Mouse (Mus musculus) forebrain, embryonic 11.5 days (tissue): ENCODE measurements around the gene Rcvrn. TPM values are rescaled to one million over a fixed set of nuclear protein-coding genes. Genes with fewer than 3 reads are reported as not detected.

Source experiments
- ATAC-seq: fragments of 200-750 bp; cut with Nextera tagmentation; replicated peaks from 2 replicates; pipeline ENCODE4 v1.8.0; 2017; ENCODE audit warnings: moderate TSS enrichment; ENCODE audit not compliant: low FRiP score
- DNase-seq: peaks from one replicate; pipeline ENCODE4 v3.0.0-alpha.2; 2017; ENCODE audit warnings: low spot score
- H3K27ac ChIP-seq: fragments of 300-500 bp; sonication (generic); 2 replicates; pipeline ENCODE4 v1.5.1; 2014; ENCODE audit warnings: low read depth, low read length
- H3K27me3 ChIP-seq: fragments of 300-500 bp; sonication (generic); 2 replicates; pipeline ENCODE4 v1.6.1; 2014; ENCODE audit warnings: mild to moderate bottlenecking, low read length, mixed read lengths; ENCODE audit not compliant: control insufficient read depth, insufficient read depth
- H3K36me3 ChIP-seq: fragments of 300-500 bp; sonication (generic); 2 replicates; pipeline ENCODE4 v1.6.1; 2014; ENCODE audit warnings: mild to moderate bottlenecking, low read length, moderate library complexity, mixed read lengths; ENCODE audit not compliant: control insufficient read depth, insufficient read depth
- H3K4me1 ChIP-seq: fragments of 300-500 bp; sonication (generic); replicated peaks from 2 replicates; pipeline ENCODE4 v1.6.1; 2014; ENCODE audit warnings: low read length, mixed read lengths; ENCODE audit not compliant: control insufficient read depth, insufficient read depth
- H3K4me2 ChIP-seq: fragments of 300-500 bp; sonication (generic); 2 replicates; pipeline ENCODE4 v1.6.1; 2014; ENCODE audit warnings: low read depth, mild to moderate bottlenecking, low read length, moderate library complexity, mixed read lengths; ENCODE audit not compliant: severe bottlenecking
- H3K4me3 ChIP-seq: fragments of 300-500 bp; sonication (generic); 2 replicates; pipeline ENCODE4 v1.5.1; 2014; ENCODE audit warnings: low read depth, low read length
- H3K9ac ChIP-seq: fragments of 300-500 bp; sonication (generic); 2 replicates; pipeline ENCODE4 v1.6.1; 2014; ENCODE audit warnings: low read length
- H3K9me3 ChIP-seq: fragments of 300-500 bp; sonication (generic); 2 replicates; pipeline ENCODE4 v1.6.1; 2016; ENCODE audit warnings: low read length, mixed read lengths; ENCODE audit not compliant: control insufficient read depth
- WGBS: fragments of 180-500 bp; shearing (Covaris S2); extraction: QIAGEN DNeasy Blood & Tissue Kit; methylation state at CpG from one replicate; pipeline ENCODE4 v1.1.7; 2014; 5-methylcytosine and 5-hydroxymethylcytosine counted together
- polyA plus RNA-seq: library from polyadenylated mRNA; unstranded; fragments of >200 nt; fragmentation: Nextera tagmentation; extraction: Ambion mirVana; gene quantifications from 2 replicates; pipeline ENCODE4 v1.2.1, GENCODE M21; 2014

Rcvrn gene
- polyA plus RNA-seq, 1 experiment from 2014 or later: not detected

DNA sequence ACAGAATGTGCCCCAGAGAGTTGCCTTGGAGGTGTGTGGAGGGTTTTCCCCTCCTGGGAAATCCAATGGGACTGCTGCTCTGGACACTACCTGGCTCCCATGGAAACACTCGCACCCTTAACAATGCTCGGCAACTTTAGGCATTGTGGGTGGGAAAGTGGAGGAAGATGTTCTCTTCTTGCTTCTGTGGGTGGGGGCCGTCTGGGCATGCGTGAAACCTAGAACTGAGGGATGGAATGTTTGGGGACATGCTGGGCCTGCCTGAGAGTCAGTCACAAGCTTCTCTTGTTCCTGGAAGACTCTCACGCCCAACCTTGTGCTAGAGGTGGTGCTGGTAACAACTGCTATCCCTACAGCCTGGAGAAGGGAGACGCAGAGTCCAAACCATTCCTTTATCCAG, 30.2 kb upstream of the Rcvrn start:
- ATAC-seq: no peak

DNA sequence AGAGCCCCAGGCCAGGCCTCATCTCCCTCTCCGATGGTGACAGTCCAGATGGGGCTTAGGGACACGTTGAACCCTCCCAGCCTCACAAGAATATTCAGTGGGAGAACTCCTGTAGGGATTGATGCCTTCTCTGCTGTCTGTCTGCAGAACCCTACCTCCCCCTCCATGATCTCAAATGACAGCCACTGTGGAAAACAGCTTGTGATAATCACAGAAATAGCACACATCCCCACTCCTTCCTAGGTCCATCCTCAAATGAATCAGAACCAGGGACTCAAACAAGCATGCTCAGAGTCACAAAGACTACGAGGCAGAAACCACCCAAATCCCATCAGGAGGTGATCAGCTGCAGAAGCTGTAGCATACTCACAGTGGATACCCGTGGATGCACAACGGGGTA, 29.0 kb upstream of the Rcvrn start:
- Histone ChIP-seq H3K9me3 (no peaks in the 10 kb centered on the region), H3K4me2 (no peak overlapping the region)
- WGBS: 87% methylated on average over 5 of the region's 5 CpGs

More for the DNA sequence above, 30.2 kb upstream of the Rcvrn start:
- no peak overlapping the region for H3K27ac ChIP-seq
- no peaks in the 10 kb centered on the region for H3K9me3 ChIP-seq
- no peak overlapping the region for H3K4me3 ChIP-seq
- H3K4me1 ChIP-seq: no peaks in the 10 kb centered on the region
- H3K27me3 ChIP-seq: no peaks in the 10 kb centered on the region
- no peaks in the 10 kb centered on the region for H3K36me3 ChIP-seq
- H3K4me2 ChIP-seq: no peak overlapping the region
- DNase-seq: no peak
- no peak overlapping the region for H3K9ac ChIP-seq
- 82% methylated on average over 6 of the region's 6 CpGs for WGBS

DNA sequence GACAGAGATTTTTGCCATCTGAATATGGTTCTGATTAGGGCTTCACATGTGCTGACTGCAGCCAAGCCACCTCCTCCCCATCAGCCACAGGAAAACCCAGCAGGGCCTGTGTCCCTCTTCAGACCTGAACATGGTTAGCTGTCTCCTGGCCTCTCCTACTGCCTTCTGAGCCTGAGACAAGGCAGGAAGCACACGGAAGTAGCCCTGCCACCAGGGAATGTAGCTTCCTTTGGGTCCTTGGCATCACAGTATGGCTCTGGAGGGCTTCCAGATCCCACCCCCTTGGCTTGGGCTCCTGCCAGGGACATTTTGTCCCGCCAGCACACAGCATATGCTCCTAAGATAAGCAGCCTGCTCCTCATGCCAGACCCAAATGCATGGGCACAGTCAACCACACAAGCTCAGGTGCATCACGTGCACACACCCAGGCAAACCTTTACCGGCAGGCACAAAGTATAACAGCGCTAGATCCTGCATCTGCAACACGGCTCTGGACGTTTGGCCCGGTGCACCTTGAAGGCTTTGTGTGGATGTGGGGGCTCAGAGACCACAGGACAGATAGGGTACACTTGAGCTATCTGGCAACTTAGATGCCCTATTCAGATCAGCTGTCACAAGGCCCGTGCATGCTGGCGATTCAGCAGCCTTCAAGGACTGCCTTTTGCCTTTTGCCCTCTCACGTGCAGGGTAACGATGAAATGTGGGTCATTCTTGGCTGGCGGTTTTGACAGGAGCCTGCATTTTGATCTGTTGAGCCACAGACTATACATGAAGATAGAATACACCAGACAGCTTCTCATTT, 27.4 kb upstream of the Rcvrn start:
- H3K9me3 ChIP-seq: no peaks in the 10 kb centered on the region
- DNase-seq (no peak), ATAC-seq (no peak)
- no peak overlapping the region for H3K27ac ChIP-seq
- no peak overlapping the region for H3K9ac ChIP-seq
- no peak overlapping the region for H3K4me3 ChIP-seq
- no peaks in the 10 kb centered on the region for H3K27me3 ChIP-seq
- no peaks in the 10 kb centered on the region for H3K36me3 ChIP-seq
- H3K4me2 ChIP-seq: no peak overlapping the region
- WGBS: 88% methylated on average over 13 of the region's 13 CpGs
- no peaks in the 10 kb centered on the region for H3K4me1 ChIP-seq

More for the DNA sequence above, 29.0 kb upstream of the Rcvrn start:
- Histone ChIP-seq H3K36me3 (no peaks in the 10 kb centered on the region), H3K4me1 (no peaks in the 10 kb centered on the region), H3K27me3 (no peaks in the 10 kb centered on the region), H3K9ac (no peak overlapping the region), H3K27ac (no peak overlapping the region), H3K4me3 (no peak overlapping the region)
- DNase-seq (no peak), ATAC-seq (no peak)

DNA sequence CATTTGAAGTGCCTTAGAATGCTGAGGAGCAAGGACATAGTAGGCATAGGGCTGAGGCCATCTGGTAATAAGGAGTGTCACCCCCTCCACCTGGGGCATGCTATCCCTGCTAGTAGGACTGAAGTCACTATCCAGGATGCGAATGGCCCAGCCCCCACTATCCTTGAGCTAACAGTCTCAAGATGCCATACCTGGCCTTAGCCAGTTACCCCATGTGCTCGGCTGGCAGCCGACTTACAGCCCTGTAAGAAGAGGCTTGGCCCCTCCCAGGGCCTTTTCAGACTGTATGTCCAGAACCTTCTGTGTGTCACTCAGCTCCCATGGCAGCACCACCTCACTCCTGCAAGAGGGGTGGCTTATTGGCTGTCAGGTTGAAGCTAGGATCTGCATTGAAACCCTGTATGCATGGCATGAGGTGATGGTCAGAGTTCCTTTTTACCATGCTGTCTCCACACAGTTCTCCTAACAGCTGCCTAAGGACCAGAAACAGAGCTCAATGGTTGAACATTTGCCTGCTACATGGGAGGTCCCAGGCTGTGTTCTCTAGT, 26.6 kb upstream of the Rcvrn start:
- Histone ChIP-seq H3K36me3 (no peaks in the 10 kb centered on the region), H3K9me3 (no peaks in the 10 kb centered on the region), H3K9ac (no peak overlapping the region), H3K27ac (no peak overlapping the region), H3K4me2 (no peak overlapping the region), H3K4me3 (no peak overlapping the region), H3K27me3 (no peaks in the 10 kb centered on the region), H3K4me1 (no peaks in the 10 kb centered on the region)
- ATAC-seq (no peak), DNase-seq (no peak)
- 94% methylated on average over 3 of the region's 3 CpGs for WGBS

DNA sequence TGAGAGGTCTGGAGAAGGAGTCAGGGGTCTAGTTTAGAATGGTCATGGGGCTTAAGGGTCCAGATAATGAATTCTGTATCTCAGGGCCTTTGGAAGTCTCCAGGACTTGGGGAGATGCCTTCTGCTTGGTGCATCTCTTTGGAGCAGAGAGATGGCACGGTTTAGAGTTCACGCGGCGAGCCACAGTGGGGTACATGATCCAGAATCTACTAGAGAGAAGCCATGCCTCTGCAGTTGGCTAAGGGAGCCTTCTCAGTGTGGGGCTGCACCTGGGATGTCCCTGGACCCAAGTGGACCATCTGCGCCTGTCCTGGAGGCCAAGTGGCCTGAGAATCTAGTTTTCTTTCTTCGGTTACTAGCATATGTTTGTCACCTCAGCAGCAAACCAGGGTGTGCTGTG, 25.1 kb upstream of the Rcvrn start:
- Histone ChIP-seq H3K27ac (no peak overlapping the region), H3K27me3 (no peaks in the 10 kb centered on the region), H3K4me1 (no peaks in the 10 kb centered on the region), H3K36me3 (no peaks in the 10 kb centered on the region), H3K4me2 (no peak overlapping the region), H3K9ac (no peak overlapping the region), H3K9me3 (no peaks in the 10 kb centered on the region), H3K4me3 (no peak overlapping the region)
- 93% methylated on average over 6 of the region's 6 CpGs for WGBS
- ATAC-seq: no peak
- DNase-seq: no peak

DNA sequence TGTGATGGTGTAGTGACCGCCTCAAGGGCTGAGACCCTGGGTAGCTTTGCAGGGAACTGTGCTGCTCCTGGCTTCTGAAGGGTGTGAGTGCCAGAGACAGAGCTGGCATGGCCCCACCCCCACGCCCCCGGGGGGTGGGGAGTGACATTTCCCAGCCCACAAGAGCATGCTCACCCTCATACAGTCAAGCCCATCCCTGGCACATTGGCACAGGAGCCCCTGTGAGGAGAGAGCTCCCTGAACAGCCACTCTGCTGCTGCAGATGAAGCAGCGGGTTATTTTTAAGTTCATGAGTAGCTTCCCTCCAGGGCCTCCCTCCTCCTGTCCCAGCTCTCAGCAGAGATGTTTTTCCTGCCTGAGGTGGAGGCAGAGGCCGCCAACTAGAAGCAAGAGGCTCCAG, 23.0 kb upstream of the Rcvrn start:
- Histone ChIP-seq H3K9me3 (no peaks in the 10 kb centered on the region), H3K4me2 (no peak overlapping the region), H3K9ac (no peak overlapping the region), H3K4me1 (no peaks in the 10 kb centered on the region), H3K27me3 (no peaks in the 10 kb centered on the region), H3K27ac (no peak overlapping the region), H3K4me3 (no peak overlapping the region), H3K36me3 (no peaks in the 10 kb centered on the region)
- ATAC-seq (no peak), DNase-seq (no peak)
- 70% methylated on average over 5 of the region's 5 CpGs for WGBS

DNA sequence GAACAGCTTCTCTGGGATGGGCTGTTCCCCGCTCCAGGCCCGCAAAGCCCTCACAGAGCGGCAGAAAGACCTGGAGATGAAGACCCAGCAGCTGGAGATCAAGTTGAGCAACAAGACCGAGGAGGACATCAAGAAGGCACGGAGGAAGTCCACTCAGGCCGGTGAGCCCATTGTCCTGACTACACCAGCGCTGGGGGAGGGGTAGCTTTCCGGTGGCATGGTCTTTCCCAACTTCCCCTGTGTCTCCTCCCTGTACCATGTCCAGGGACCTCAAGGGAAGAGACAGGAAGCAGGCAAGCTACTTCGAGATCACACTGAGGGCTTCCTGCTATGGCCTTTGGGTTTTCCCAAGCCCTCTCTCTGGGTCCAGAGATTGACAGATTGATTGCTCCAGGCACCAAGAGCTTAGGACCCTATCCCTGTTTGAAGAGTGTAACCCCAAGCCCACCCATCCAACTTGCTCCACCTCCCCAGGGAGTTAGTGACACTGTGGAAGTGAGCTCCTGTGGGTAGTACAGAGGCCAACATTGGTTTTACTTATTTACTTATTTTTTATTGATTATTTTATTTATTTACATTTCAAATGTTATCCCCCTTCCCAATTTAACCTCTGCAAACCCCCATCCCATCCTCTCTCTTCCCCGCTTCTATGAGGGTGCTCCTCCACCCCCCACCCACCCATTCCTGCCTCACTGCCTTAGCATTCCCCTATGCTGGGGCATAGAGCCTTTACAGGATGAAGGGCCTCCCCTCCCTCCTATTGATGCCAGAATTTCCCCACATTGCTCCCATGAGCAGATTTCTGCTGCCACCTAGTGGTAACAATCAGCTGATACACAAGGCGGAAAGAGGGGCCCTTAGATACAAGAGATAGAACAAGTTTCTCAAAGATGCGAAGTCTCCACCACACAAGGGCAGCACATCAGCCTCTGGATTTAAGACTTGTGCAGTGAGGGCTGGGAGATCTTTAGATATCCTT, 19.3 kb upstream of the Rcvrn start:
- no peaks in the 10 kb centered on the region for H3K36me3 ChIP-seq
- H3K4me2 ChIP-seq: no peak overlapping the region
- no peaks in the 10 kb centered on the region for H3K9me3 ChIP-seq
- no peaks in the 10 kb centered on the region for H3K4me1 ChIP-seq
- no peak overlapping the region for H3K9ac ChIP-seq
- H3K27me3 ChIP-seq: no peaks in the 10 kb centered on the region
- no peak overlapping the region for H3K4me3 ChIP-seq
- H3K27ac ChIP-seq: no peak overlapping the region
- DNase-seq (peak; percentile 77), ATAC-seq (peak; percentile 70)
- 65% methylated on average over 12 of the region's 12 CpGs for WGBS

DNA sequence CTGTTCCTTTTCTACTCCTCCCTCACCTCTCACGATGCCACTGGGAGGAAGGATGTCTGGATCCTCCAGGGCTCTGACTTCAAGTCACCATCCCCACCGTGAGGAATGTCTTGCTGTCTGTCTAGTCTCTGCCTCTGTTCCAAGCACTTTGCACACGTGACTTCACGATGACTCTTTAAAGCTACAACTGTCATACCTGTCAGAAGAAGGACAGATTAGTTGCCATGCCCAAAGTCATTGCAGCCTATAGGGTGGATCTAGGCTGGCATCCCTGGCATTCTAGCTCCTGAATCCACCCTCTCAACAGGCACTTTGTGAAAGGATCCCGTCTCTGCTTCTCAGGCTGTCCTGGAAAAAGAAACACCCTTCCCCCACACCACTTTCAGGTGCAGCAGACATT, 15.8 kb upstream of the Rcvrn start:
- Histone ChIP-seq H3K27ac (no peak overlapping the region), H3K9me3 (no peaks in the 10 kb centered on the region), H3K27me3 (no peaks in the 10 kb centered on the region), H3K36me3 (no peaks in the 10 kb centered on the region), H3K9ac (no peak overlapping the region), H3K4me1 (no peaks in the 10 kb centered on the region), H3K4me3 (no peak overlapping the region), H3K4me2 (no peak overlapping the region)
- DNase-seq (no peak), ATAC-seq (no peak)
- 74% methylated on average over 5 of the region's 5 CpGs for WGBS
